Mouse (Mus musculus): ENCODE data around the gene Tdrd5. TPM values are rescaled to one million over a fixed set of nuclear protein-coding genes. Genes with fewer than 3 reads are reported as not detected.

Tdrd5 gene
- total and polyA plus RNA-seq, 3 experiments, result 0.09 to 6.0 (median 0.55) TPM

- Histone ChIP-seq H3K27me3 (ENCODE audit: insufficient read depth, low read length) (no peaks in the 10 kb centered on the region; the same call in 1 of the 2 replicates), H3K4me3 (ENCODE audit: low read depth, low read length) (no peak overlapping the region), H3K36me3 (replicated peaks) (no peaks in the 10 kb centered on the region), H3K4me1 (ENCODE audit: insufficient read depth, low read depth, low read length) (peaks cover 37% of the 10 kb centered on the region), H3K9me3 (replicated peaks) (no peaks in the 10 kb centered on the region)
- ATAC-seq (ENCODE audit: extremely low read depth, insufficient number of reproducible peaks, low FRiP score, poor library complexity, severe bottlenecking) (no peak), DNase-seq (ENCODE audit: low spot score) (no peak)
- TF ChIP-seq POLR2AphosphoS5 (IDR thresholded peaks at IDR 0.05; ENCODE audit: insufficient replicate concordance, low read depth, low read length), result no peak
- no peak for TF ChIP-seq GATA1 (IDR thresholded peaks at IDR 0.05; ENCODE audit: borderline replicate concordance, low read length)
- no peak for TF ChIP-seq TAL1 (conservative IDR thresholded peaks at IDR 0.05; ENCODE audit: low read depth, low read length)
- TF ChIP-seq CTCF (IDR thresholded peaks at IDR 0.05; ENCODE audit: low read depth, low read length), result no peak
- no peak for TF ChIP-seq GATA2 (IDR thresholded peaks at IDR 0.05; ENCODE audit: borderline replicate concordance, low read depth, low read length)
Measured at GRCm38 (mm10) chr1:156216249-156216648, 87.2 kb downstream of the Tdrd5 start.

- H3K4me1 ChIP-seq (ENCODE audit: insufficient read depth, low read depth, low read length), result peaks cover 35% of the 10 kb centered on the region
- no peaks in the 10 kb centered on the region for H3K36me3 ChIP-seq (replicated peaks)
- DNase-seq (ENCODE audit: low spot score) (no peak), ATAC-seq (ENCODE audit: extremely low read depth, insufficient number of reproducible peaks, low FRiP score, poor library complexity, severe bottlenecking) (no peak)
- TF ChIP-seq GATA2 (IDR thresholded peaks at IDR 0.05; ENCODE audit: borderline replicate concordance, low read depth, low read length), result no peak
- TF ChIP-seq GATA1 (IDR thresholded peaks at IDR 0.05; ENCODE audit: borderline replicate concordance, low read length), result no peak
- TF ChIP-seq TAL1 (conservative IDR thresholded peaks at IDR 0.05; ENCODE audit: low read depth, low read length), result no peak
- no peak for TF ChIP-seq CTCF (IDR thresholded peaks at IDR 0.05; ENCODE audit: low read depth, low read length)
- no peak for TF ChIP-seq POLR2AphosphoS5 (IDR thresholded peaks at IDR 0.05; ENCODE audit: insufficient replicate concordance, low read depth, low read length)
- no peak overlapping the region for H3K4me3 ChIP-seq (ENCODE audit: low read depth, low read length)
- no peaks in the 10 kb centered on the region for H3K9me3 ChIP-seq (replicated peaks)
- no peaks in the 10 kb centered on the region for H3K27me3 ChIP-seq (ENCODE audit: insufficient read depth, low read length)
Measured at GRCm38 (mm10) chr1:156214651-156215050, 88.8 kb downstream of the Tdrd5 start.

- DNase-seq (ENCODE audit: low spot score), result no peak
Measured at GRCm38 (mm10) chr1:156212923-156213322, 90.5 kb downstream of the Tdrd5 start.

GRCm38 (mm10) chr1:156211809-156212317 lies 91.6 kb downstream of the Tdrd5 start:
- Histone ChIP-seq H3K4me3 (ENCODE audit: low read depth, low read length) (no peak overlapping the region), H3K9me3 (replicated peaks) (no peaks in the 10 kb centered on the region), H3K4me1 (ENCODE audit: insufficient read depth, low read depth, low read length) (peaks cover 21% of the 10 kb centered on the region), H3K36me3 (replicated peaks) (no peaks in the 10 kb centered on the region), H3K27me3 (ENCODE audit: insufficient read depth, low read length) (no peaks in the 10 kb centered on the region)
- DNase-seq (ENCODE audit: low spot score) (no peak), ATAC-seq (ENCODE audit: extremely low read depth, insufficient number of reproducible peaks, low FRiP score, poor library complexity, severe bottlenecking) (no peak)
- TF ChIP-seq CTCF (IDR thresholded peaks at IDR 0.05; ENCODE audit: low read depth, low read length) (no peak), TAL1 (conservative IDR thresholded peaks at IDR 0.05; ENCODE audit: low read depth, low read length) (no peak), GATA1 (IDR thresholded peaks at IDR 0.05; ENCODE audit: borderline replicate concordance, low read length) (no peak), GATA2 (IDR thresholded peaks at IDR 0.05; ENCODE audit: borderline replicate concordance, low read depth, low read length) (no peak), POLR2AphosphoS5 (IDR thresholded peaks at IDR 0.05; ENCODE audit: insufficient replicate concordance, low read depth, low read length) (no peak)

More at GRCm38 (mm10) chr1:156212923-156213322, 90.5 kb downstream of the Tdrd5 start:
- no peaks in the 10 kb centered on the region for H3K27me3 ChIP-seq (ENCODE audit: insufficient read depth, low read length)
- H3K9me3 ChIP-seq (replicated peaks), result no peaks in the 10 kb centered on the region
- ATAC-seq (ENCODE audit: extremely low read depth, insufficient number of reproducible peaks, low FRiP score, poor library complexity, severe bottlenecking), result peak; percentile 32
- no peaks in the 10 kb centered on the region for H3K36me3 ChIP-seq (replicated peaks)
- TF ChIP-seq CTCF (IDR thresholded peaks at IDR 0.05; ENCODE audit: low read depth, low read length) (no peak), POLR2AphosphoS5 (IDR thresholded peaks at IDR 0.05; ENCODE audit: insufficient replicate concordance, low read depth, low read length) (no peak), TAL1 (conservative IDR thresholded peaks at IDR 0.05; ENCODE audit: low read depth, low read length) (no peak), GATA2 (IDR thresholded peaks at IDR 0.05; ENCODE audit: borderline replicate concordance, low read depth, low read length) (no peak)
- no peak overlapping the region for H3K4me3 ChIP-seq (ENCODE audit: low read depth, low read length)
- peaks cover 31% of the 10 kb centered on the region for H3K4me1 ChIP-seq (ENCODE audit: insufficient read depth, low read depth, low read length)

Other genes with a start within 250 kb of the Tdrd5 start
- gene Fam163a, start 98.6 kb downstream of the Tdrd5 start, total RNA-seq (2014; fragmentation: Nextera tagmentation), result not detected in 2 replicates
- 0.06 and 0.11 TPM in 2 replicates for gene Fam163a, start 98.6 kb downstream of the Tdrd5 start, total RNA-seq (2017)
- not detected in 2 replicates for gene Fam163a, start 98.6 kb downstream of the Tdrd5 start, polyA plus RNA-seq (2012)
- not detected in 2 replicates for gene Nphs2, start 7.1 kb upstream of the Tdrd5 start, total RNA-seq (2014; fragmentation: Nextera tagmentation)
- gene Nphs2, start 7.1 kb upstream of the Tdrd5 start, total RNA-seq (2017), result 0.12 TPM in 1 of 2 replicates, not detected in the other
- not detected in 2 replicates for gene Nphs2, start 7.1 kb upstream of the Tdrd5 start, polyA plus RNA-seq (2012)
- gene Gm2000, start 62.4 kb upstream of the Tdrd5 start, total RNA-seq (2014; fragmentation: Nextera tagmentation), result 425 and 455 TPM in 2 replicates
- 3,171 and 3,208 TPM in 2 replicates for gene Gm2000, start 62.4 kb upstream of the Tdrd5 start, total RNA-seq (2017)
- gene Gm2000, start 62.4 kb upstream of the Tdrd5 start, polyA plus RNA-seq (2012), result 751 and 1,611 TPM in 2 replicates
- 1.5 and 6.7 TPM in 2 replicates for gene Axdnd1, start 117.5 kb upstream of the Tdrd5 start, total RNA-seq (2014; fragmentation: Nextera tagmentation)
- gene Axdnd1, start 117.5 kb upstream of the Tdrd5 start, total RNA-seq (2017), result 0.46 and 1.4 TPM in 2 replicates
- not detected in 2 replicates for gene Axdnd1, start 117.5 kb upstream of the Tdrd5 start, polyA plus RNA-seq (2012)
- gene Soat1, start 170.7 kb upstream of the Tdrd5 start, total RNA-seq (2014; fragmentation: Nextera tagmentation), result 209 and 257 TPM in 2 replicates
- gene Soat1, start 170.7 kb upstream of the Tdrd5 start, total RNA-seq (2017), result 196 and 244 TPM in 2 replicates
- 40.6 and 51.0 TPM in 2 replicates for gene Soat1, start 170.7 kb upstream of the Tdrd5 start, polyA plus RNA-seq (2012)
- gene Gm10031, start 220.3 kb upstream of the Tdrd5 start, total RNA-seq (2014; fragmentation: Nextera tagmentation), result 7.3 and 9.9 TPM in 2 replicates
- 15.7 and 17.2 TPM in 2 replicates for gene Gm10031, start 220.3 kb upstream of the Tdrd5 start, total RNA-seq (2017)
- 0.18 and 0.75 TPM in 2 replicates for gene Gm10031, start 220.3 kb upstream of the Tdrd5 start, polyA plus RNA-seq (2012)

All from G1E (cell line).